Mouse (Mus musculus) megakaryocyte, embryonic 14.5 days (primary cell): ENCODE measurements around the gene Kcnh1.

Experiments used
- FLI1 ChIP-seq: IDR thresholded peaks from 2 replicates; pipeline ENCODE4 v1.6.1; 2012; ENCODE audit warnings: low read length, inconsistent platforms, mixed read lengths
- GATA1 ChIP-seq: IDR thresholded peaks from 3 replicates; pipeline ENCODE4 v1.6.1; 2012; ENCODE audit warnings: mixed read lengths, low read length, inconsistent platforms, borderline replicate concordance

DNA sequence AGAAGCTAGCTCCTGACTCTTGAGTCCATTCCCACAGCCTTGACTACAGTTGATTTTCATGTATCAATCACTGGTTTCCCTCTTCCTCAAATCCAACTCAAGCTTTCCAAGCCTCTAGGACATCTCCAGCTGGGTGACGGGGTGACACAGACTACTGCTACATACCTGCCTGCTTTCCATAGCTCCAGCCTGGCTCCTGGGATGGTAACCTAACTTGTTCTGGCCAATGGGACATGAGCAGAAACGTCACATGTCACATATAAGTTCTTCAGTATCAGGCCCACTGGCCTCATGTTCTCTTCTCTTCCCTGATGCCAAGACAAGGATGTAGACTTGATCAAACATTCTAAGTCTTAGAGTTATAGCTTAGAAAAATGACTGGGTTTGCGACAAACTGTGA lies 360.0 kb downstream of the Kcnh1 start:
- TF ChIP-seq GATA1, result no peak
- no peak for TF ChIP-seq FLI1
